Mouse (Mus musculus) embryonic facial prominence, embryonic 13.5 days (tissue): ENCODE measurements around the gene Taar3. TPM values are rescaled to one million over a fixed set of nuclear protein-coding genes. Genes with fewer than 3 reads are reported as not detected.

Experiments used
- ATAC-seq: fragments of 200-750 bp; cut with Nextera tagmentation; 2 replicates; pipeline ENCODE4 v1.8.0; 2017; ENCODE audit warnings: low read depth; ENCODE audit not compliant: insufficient number of reproducible peaks, insufficient read depth, low FRiP score, low TSS enrichment
- H3K27ac ChIP-seq: fragments of 300-500 bp; sonication (generic); 2 replicates; pipeline ENCODE4 v1.5.1; 2015; ENCODE audit warnings: moderate library complexity, mild to moderate bottlenecking, inconsistent platforms
- H3K27me3 ChIP-seq: fragments of 300-500 bp; sonication (generic); 2 replicates; pipeline ENCODE4 v1.6.1; 2015; ENCODE audit warnings: mild to moderate bottlenecking, inconsistent platforms
- H3K36me3 ChIP-seq: fragments of 300-500 bp; sonication (generic); 2 replicates; pipeline ENCODE4 v1.6.1; 2015; ENCODE audit warnings: mild to moderate bottlenecking, inconsistent platforms
- H3K4me1 ChIP-seq: fragments of 300-500 bp; sonication (generic); 2 replicates; pipeline ENCODE4 v1.6.1; 2015; ENCODE audit warnings: inconsistent platforms
- H3K4me2 ChIP-seq: fragments of 300-500 bp; sonication (generic); 2 replicates; pipeline ENCODE4 v1.6.1; 2015; ENCODE audit warnings: moderate library complexity, mild to moderate bottlenecking, inconsistent platforms
- H3K4me3 ChIP-seq: fragments of 300-500 bp; sonication (generic); 2 replicates; pipeline ENCODE4 v1.5.1; 2015; ENCODE audit warnings: mild to moderate bottlenecking, inconsistent platforms
- H3K9ac ChIP-seq: fragments of 300-500 bp; sonication (generic); 2 replicates; pipeline ENCODE4 v1.6.1; 2015; ENCODE audit warnings: mild to moderate bottlenecking, inconsistent platforms
- H3K9me3 ChIP-seq: fragments of 300-500 bp; sonication (generic); 2 replicates; pipeline ENCODE4 v1.6.1; 2016; ENCODE audit warnings: inconsistent platforms
- WGBS: fragments of 180-500 bp; shearing (Covaris S2); methylation state at CpG from one replicate; pipeline ENCODE4 v1.1.7; 2015; ENCODE audit warnings: mixed read lengths; 5-methylcytosine and 5-hydroxymethylcytosine counted together
- polyA plus RNA-seq: library from polyadenylated mRNA; unstranded; fragments of >200 nt; fragmentation: Nextera tagmentation; extraction: Ambion mirVana; gene quantifications from 2 replicates; pipeline ENCODE4 v1.2.1, GENCODE M21; 2015

Gene Taar3
- not detected in 2 replicates for polyA plus RNA-seq

DNA sequence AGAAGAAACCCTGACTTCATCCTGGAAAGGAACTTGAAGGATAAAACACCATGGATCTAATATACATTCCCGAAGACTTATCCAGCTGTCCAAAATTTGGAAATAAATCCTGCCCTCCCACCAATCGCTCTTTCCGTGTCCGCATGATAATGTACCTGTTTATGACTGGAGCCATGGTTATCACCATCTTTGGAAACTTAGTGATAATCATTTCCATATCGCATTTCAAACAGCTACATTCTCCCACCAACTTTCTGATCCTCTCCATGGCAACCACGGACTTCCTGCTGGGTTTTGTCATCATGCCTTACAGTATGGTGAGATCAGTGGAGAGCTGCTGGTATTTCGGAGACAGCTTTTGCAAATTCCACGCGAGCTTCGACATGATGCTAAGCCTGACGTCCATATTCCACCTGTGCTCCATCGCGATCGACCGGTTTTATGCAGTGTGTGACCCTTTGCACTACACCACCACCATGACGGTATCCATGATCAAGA is at the start of gene Taar3:
Gene Taar3 (plus strand): TSS at position 51 of the 498 bp plus-strand sequence.
- no peaks in the 10 kb centered on the region for H3K27me3 ChIP-seq
- H3K9me3 ChIP-seq = no peaks in the 10 kb centered on the region
- no peak within 1 kb of the TSS for H3K4me2 ChIP-seq
- 86% methylated on average over 16 of the region's 16 CpGs for WGBS
- H3K4me3 ChIP-seq = no peak within 1 kb of the TSS
- no peaks in the 10 kb centered on the region for H3K4me1 ChIP-seq
- ATAC-seq = no peak
- no peak within 1 kb of the TSS for H3K9ac ChIP-seq
- no peak within 1 kb of the TSS for H3K27ac ChIP-seq
- H3K36me3 ChIP-seq = no peaks in the 10 kb centered on the region

DNA sequence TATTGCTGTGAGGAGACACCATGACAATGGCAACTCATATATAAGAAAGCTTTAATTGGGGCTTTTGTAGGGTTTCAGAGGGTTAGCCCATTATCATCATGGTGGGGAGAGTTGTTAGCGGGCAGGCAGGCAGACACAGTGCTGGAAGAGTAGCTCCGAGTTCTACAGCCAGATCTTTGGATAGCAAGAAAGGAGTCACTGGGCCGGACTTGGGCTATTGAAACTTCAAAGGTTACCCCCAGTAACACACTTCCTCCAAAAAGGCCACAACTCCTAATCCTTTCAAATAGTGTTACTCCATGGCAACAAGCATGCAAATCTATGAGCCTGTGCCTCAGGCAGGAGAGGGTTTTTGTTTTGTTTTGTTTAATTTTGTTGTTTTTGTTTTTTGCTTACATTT is 48.2 kb upstream of the Taar3 start:
- no peak overlapping the region for H3K4me2 ChIP-seq
- no peaks in the 10 kb centered on the region for H3K36me3 ChIP-seq
- ATAC-seq = no peak
- no peak overlapping the region for H3K9ac ChIP-seq
- no peaks in the 10 kb centered on the region for H3K4me1 ChIP-seq
- no peaks in the 10 kb centered on the region for H3K27me3 ChIP-seq
- no peak overlapping the region for H3K4me3 ChIP-seq
- 78% methylated on average over 3 of the region's 3 CpGs for WGBS
- no peak overlapping the region for H3K27ac ChIP-seq
- no peaks in the 10 kb centered on the region for H3K9me3 ChIP-seq

DNA sequence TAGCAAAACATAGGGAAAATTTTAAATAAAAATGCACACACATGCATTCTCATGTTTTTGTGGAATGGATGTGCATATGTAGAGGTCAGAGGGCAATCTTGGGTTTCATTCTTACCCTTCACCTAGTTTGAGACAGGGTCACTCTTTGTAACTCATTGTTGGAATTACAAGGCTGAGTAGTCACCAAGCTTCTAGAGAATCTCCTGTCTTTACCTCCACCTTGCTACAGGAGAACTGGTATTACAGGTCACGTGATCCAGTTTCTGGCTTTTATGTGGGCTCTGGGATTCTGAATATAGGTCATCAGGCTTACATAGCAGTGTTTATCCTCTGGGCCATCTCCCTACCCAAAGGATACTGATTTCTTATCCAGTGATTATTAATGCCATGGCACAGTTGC is 43.7 kb upstream of the Taar3 start:
- WGBS = 88% methylated on average over 1 of the region's 1 CpGs
- Histone ChIP-seq H3K4me1 (no peaks in the 10 kb centered on the region), H3K36me3 (no peaks in the 10 kb centered on the region), H3K9ac (no peak overlapping the region), H3K27ac (no peak overlapping the region), H3K27me3 (no peaks in the 10 kb centered on the region), H3K9me3 (no peaks in the 10 kb centered on the region), H3K4me3 (no peak overlapping the region), H3K4me2 (no peak overlapping the region)
- no peak for ATAC-seq

DNA sequence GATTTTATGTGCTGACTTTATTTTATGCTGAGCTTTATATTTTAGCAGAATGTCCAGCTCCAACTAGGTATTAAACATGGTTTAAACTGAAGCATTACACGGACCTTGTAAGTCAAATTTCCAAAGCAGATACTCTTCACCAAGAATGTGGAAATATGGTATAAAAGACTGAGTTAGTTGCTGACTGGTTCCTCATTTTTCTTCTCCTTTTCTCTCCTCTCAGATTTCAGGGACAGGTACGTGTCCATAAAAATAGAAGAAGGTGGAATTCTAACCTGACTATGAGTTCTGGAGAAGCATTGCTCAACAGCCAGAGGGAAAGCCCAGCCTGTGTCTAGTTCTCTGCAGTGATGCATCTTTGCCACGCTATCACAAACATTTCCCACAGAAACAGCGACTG is 29.3 kb upstream of the Taar3 start, which contains the start of gene Taar1:
Gene Taar1 (plus strand): TSS at position 301 of the 400 bp plus-strand sequence.
- Histone ChIP-seq H3K27me3 (no peaks in the 10 kb centered on the region), H3K9ac (no peak within 1 kb of the TSS), H3K9me3 (no peaks in the 10 kb centered on the region), H3K4me3 (no peak within 1 kb of the TSS), H3K4me1 (no peaks in the 10 kb centered on the region), H3K36me3 (no peaks in the 10 kb centered on the region), H3K4me2 (no peak within 1 kb of the TSS), H3K27ac (no peak within 1 kb of the TSS)
- WGBS = 81% methylated on average over 4 of the region's 4 CpGs
- no peak for ATAC-seq

DNA sequence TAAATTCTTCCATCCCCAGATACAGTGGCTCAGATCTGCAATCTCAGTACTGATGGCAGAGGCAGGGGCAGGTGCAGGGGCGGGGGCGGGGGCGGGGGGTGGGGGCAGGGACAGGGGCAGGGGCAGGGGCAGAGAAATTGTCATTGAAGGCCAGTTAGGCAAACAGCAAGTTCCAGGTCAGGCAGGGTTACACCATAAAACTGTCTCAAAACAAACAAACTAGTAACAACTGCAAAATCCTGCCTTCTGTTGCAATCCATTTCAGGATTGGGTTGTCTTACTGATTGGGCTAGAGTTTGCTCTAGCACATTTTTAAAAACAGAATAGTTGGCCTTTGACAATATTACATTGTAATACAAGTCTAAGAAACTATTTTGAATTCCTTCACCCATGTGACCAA is 26.9 kb upstream of the Taar3 start:
- Histone ChIP-seq H3K9me3 (no peaks in the 10 kb centered on the region), H3K27ac (no peak overlapping the region), H3K4me1 (no peaks in the 10 kb centered on the region), H3K9ac (no peak overlapping the region), H3K27me3 (no peaks in the 10 kb centered on the region), H3K4me3 (no peak overlapping the region), H3K4me2 (no peak overlapping the region), H3K36me3 (no peaks in the 10 kb centered on the region)
- ATAC-seq = no peak
- 78% methylated on average over 3 of the region's 3 CpGs for WGBS

DNA sequence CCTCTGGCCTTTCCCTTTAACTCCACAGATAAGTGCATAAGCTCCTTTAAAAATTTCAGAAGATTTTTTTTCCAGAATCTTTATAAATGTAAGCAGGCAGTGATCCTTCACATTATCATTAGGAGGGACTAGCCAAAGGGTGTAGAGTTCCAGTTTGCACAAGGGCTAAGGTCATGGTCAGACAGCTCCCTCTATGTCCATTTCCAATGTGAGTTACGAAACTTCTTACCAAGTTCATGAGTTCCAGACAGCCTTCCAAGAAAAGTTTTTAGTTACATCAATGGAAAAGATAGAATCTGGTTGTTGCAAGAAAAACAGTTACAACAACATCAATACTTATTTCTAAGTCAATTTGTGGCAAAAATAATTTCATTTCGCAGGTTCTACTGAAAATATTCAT is 25.4 kb upstream of the Taar3 start:
- Histone ChIP-seq H3K9me3 (no peaks in the 10 kb centered on the region), H3K4me2 (no peak overlapping the region), H3K36me3 (no peaks in the 10 kb centered on the region), H3K9ac (no peak overlapping the region), H3K27me3 (no peaks in the 10 kb centered on the region), H3K4me1 (no peaks in the 10 kb centered on the region), H3K27ac (no peak overlapping the region), H3K4me3 (no peak overlapping the region)
- WGBS = 81% methylated on average over 2 of the region's 2 CpGs
- ATAC-seq = no peak

DNA sequence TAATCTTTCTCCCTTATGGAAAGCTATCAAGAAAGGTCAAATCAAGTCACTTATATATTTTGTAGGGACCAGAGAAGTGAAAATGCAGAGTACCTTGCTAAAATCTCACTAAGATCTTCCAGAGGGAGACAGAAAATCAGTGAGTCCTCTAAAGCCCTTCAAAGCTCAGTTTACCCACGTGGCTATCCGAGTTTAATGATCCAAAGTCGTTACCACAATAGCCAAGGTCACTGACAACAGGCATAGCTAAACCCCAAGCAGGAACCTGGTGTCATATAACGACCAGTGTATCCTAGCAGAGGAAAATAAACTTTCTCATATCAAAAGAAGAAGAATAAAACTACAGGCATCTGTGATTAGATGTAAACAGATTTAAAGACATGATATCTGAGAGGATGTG is 11.7 kb upstream of the Taar3 start:
- 21% methylated on average over 4 of the region's 4 CpGs for WGBS
- no peak overlapping the region for H3K4me2 ChIP-seq
- H3K4me3 ChIP-seq = no peak overlapping the region
- no peaks in the 10 kb centered on the region for H3K27me3 ChIP-seq
- ATAC-seq = no peak
- H3K4me1 ChIP-seq = no peaks in the 10 kb centered on the region
- no peaks in the 10 kb centered on the region for H3K36me3 ChIP-seq
- H3K27ac ChIP-seq = no peak overlapping the region
- no peaks in the 10 kb centered on the region for H3K9me3 ChIP-seq
- no peak overlapping the region for H3K9ac ChIP-seq

DNA sequence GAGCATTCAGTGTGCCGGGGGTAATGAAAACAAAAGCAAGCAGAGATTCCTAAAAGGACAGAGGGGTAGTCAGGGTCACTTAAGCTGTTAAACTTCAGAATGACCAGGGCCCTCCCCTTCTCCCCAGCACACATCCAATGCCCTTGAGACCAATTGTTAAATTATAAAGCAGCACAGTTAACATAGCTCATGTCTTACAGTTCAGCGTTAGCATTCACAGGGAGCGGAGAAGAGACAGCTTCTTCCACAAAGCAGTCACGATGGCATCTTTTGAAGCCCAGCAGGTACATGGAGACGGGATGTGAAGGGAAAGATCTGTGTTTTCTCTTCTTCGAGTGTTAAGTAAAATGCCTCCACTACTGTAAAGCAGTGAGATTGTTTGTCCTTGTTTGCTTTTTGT is 11.0 kb upstream of the Taar3 start, which contains the start of gene Taar2:
Gene Taar2 (plus strand): TSS at position 261 of the 400 bp plus-strand sequence.
- H3K4me1 ChIP-seq = no peaks in the 10 kb centered on the region
- no peak within 1 kb of the TSS for H3K4me2 ChIP-seq
- no peak within 1 kb of the TSS for H3K9ac ChIP-seq
- H3K4me3 ChIP-seq = no peak within 1 kb of the TSS
- H3K36me3 ChIP-seq = no peaks in the 10 kb centered on the region
- H3K27me3 ChIP-seq = no peaks in the 10 kb centered on the region
- no peak for ATAC-seq
- no peak within 1 kb of the TSS for H3K27ac ChIP-seq
- H3K9me3 ChIP-seq = no peaks in the 10 kb centered on the region
- WGBS = 60% methylated on average over 6 of the region's 6 CpGs

DNA sequence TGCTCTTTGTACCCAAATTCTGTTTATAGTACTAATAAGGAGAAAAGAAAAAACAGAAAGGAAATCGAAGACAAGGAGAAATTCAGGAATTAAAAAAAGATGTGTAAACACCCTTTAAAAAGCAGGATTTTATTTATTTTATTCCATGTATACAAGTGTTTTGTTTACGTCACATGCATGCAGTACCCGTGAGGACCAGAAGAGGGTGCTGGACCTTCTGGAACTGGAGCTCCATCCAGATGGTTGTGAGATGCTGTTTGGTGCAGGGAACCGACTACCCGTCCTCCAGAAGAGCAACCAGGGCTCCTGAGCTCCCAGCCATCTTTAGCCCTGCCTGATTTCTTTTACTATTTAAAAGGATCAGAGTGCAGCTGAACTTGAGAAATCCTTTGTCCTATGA is 6.9 kb upstream of the Taar3 start:
- no peak overlapping the region for H3K9ac ChIP-seq
- no peak overlapping the region for H3K4me2 ChIP-seq
- no peak for ATAC-seq
- no peak overlapping the region for H3K4me3 ChIP-seq
- no peak overlapping the region for H3K27ac ChIP-seq
- H3K4me1 ChIP-seq = no peaks in the 10 kb centered on the region
- no peaks in the 10 kb centered on the region for H3K27me3 ChIP-seq
- WGBS = 67% methylated on average over 5 of the region's 5 CpGs
- H3K9me3 ChIP-seq = no peaks in the 10 kb centered on the region
- H3K36me3 ChIP-seq = no peaks in the 10 kb centered on the region

DNA sequence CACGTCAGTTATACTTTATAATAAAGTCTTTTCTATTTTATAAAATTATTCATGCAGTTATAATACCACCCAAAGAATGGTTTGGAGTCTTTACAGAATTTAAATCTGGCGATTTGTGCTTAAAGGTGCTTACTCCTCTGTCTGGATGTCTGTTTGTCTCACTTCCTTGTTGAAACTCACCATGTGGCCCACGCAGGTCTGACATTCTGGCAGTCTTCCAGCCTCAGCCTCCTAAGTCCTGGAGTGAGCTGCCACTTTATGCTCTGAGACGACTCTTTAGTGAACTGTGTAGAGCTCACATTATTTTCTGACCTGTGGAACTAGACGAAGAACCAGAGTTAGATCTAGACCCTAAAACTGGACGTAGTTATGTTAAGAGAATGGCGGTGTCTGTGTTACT is 1.3 kb upstream of the Taar3 start:
- no peaks in the 10 kb centered on the region for H3K4me1 ChIP-seq
- no peaks in the 10 kb centered on the region for H3K27me3 ChIP-seq
- ATAC-seq = no peak
- 72% methylated on average over 7 of the region's 7 CpGs for WGBS
- H3K9ac ChIP-seq = no peak overlapping the region
- no peak overlapping the region for H3K27ac ChIP-seq
- no peaks in the 10 kb centered on the region for H3K36me3 ChIP-seq
- H3K4me3 ChIP-seq = no peak overlapping the region
- no peaks in the 10 kb centered on the region for H3K9me3 ChIP-seq
- no peak overlapping the region for H3K4me2 ChIP-seq

DNA sequence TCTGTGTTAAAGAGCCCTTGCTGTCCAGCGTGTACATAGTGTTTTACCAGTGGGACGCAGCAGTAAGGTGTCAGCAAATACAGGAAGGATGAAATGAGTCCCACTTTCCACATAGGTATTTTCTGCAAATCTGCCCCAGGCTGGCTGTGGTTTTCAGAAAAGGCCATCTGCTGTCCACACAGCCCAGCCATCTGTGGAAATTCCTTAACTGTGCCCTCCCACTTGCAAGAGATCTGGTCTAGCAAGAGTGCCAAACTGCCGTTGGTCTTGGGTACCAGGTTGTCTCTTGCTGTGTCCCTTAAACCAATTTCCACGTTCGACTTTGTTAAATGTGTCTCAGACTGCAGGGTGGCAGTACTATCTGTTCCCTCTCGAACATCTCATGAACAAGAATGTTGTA is 2.4 kb downstream of the Taar3 start:
- WGBS = 75% methylated on average over 6 of the region's 6 CpGs
- no peaks in the 10 kb centered on the region for H3K27me3 ChIP-seq

DNA sequence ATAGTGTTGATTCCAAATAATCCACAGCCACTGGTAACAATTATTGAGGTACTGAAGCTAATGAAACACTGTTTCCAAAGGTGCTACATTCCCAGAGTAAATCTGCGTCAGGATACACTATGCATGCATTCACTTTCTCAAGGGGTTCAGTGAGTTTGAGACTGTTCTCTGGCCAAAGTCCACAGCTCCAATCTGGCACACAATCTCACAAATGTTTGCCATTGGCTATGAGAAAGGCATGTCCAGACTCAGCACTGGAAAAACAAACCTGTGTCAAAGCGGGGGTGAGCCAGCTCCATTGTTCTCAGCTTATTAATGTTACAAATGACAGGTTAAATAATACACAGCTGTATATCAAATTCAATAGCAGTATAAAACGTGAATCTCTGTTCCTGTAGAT is 9.7 kb downstream of the Taar3 start:
- Histone ChIP-seq H3K9me3 (no peaks in the 10 kb centered on the region), H3K27me3 (0 out of 2 replicates have a peak, but pooled peaks cover 4% of the 10 kb centered on the region), H3K4me1 (no peaks in the 10 kb centered on the region), H3K9ac (no peak overlapping the region), H3K4me3 (no peak overlapping the region), H3K4me2 (no peak overlapping the region), H3K36me3 (no peaks in the 10 kb centered on the region), H3K27ac (no peak overlapping the region)
- ATAC-seq = no peak
- WGBS = 55% methylated on average over 3 of the region's 3 CpGs

More for the DNA sequence above, 2.4 kb downstream of the Taar3 start:
- Histone ChIP-seq H3K36me3 (no peaks in the 10 kb centered on the region), H3K9me3 (no peaks in the 10 kb centered on the region), H3K27ac (no peak overlapping the region), H3K4me1 (no peaks in the 10 kb centered on the region), H3K4me2 (no peak overlapping the region), H3K4me3 (no peak overlapping the region), H3K9ac (no peak overlapping the region)
- no peak for ATAC-seq
